ENCODE assay signal across 8 mouse cellular contexts in the genomic region with DNA sequence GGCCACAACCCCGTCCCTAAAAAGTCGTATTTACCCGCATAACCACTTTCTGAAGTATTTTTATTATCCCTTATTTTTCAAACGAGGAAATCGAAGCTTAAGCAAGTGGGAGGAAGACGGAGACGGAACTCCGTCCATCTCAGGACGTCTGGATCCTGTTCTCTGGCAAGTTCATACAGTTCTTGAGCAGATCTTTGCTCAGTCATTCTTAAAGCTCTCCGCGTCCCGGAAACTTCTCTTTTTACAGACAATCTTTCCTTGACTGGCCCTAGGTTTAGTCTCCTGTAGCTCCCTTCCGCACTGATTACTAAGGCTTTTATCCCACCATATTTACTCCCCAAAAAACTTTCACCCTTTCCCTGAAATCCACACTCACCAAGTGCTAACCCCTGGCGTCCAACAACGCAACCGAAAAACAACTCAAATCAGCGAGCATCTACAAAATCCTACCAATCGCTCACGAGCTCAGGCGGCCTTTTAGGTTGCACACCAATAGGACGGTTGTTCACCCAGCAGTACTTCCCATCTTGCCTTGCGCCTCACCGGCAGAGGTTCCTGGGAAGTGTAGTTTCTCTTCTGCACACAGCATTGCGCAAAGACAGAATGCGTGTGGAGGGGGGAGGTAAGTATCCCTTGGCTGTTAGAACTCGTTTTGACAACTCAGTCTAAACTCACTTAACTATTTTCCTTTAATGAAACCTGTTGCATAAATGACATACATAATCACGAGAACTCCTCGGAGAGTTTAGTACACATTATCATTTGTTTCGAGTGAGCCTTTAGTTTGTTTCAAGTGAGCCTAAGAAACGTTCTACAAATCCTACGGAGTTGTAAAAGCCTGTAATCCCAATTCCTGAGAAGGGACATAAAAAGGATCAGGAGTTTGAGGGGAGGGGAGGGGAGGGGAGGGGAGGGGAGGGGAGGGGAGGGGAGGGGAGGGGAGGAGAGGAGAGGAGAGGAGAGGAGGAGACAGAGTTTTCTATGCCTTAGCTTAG. TPM values are rescaled to one million over a fixed set of nuclear protein-coding genes. Genes with fewer than 3 reads are reported as not detected.
DNase-seq lines count a peak whose midpoint lies in the region; ATAC-seq and TF ChIP-seq lines count a peak whose summit lies in the region.

No protein-coding gene starts in this region.

- H3K27me3 ChIP-seq in heart, embryonic 12.5 days (replicated peaks), result no peaks in the 10 kb centered on the region
- no peaks in the 10 kb centered on the region for H3K27me3 ChIP-seq in kidney, postnatal 0 days (ENCODE audit: insufficient read depth, low read length)
- H3K27me3 ChIP-seq in liver, embryonic 11.5 days (replicated peaks; ENCODE audit: control insufficient read depth, insufficient read depth, low read length), result no peaks in the 10 kb centered on the region
- no peaks in the 10 kb centered on the region for H3K27me3 ChIP-seq in stomach, embryonic 14.5 days (ENCODE audit: control insufficient read depth, insufficient read depth, low read length)

- peak; percentile 40; the same call in 1 of the 2 replicates for TF ChIP-seq CTCF in kidney, postnatal 0 days (IDR thresholded peaks at IDR 0.05; ENCODE audit: low read depth)

- ATAC-seq in erythroid progenitor cell, adult 5-6 weeks (replicated peaks; ENCODE audit: low FRiP score, poor library complexity, severe bottlenecking), result peak; percentile 100
- peak; percentile 96 for ATAC-seq in heart, embryonic 12.5 days (ENCODE audit: insufficient number of reproducible peaks, low FRiP score)
- ATAC-seq in kidney, postnatal 0 days (replicated peaks; ENCODE audit: low FRiP score, low read depth), result peak; percentile 96
- ATAC-seq in liver, embryonic 11.5 days (replicated peaks; ENCODE audit: low FRiP score), result peak; percentile 97
- peak; percentile 99 for ATAC-seq in stomach, embryonic 14.5 days (ENCODE audit: insufficient number of reproducible peaks, insufficient read depth, low FRiP score, low read depth)

- H3K9me3 ChIP-seq in heart, embryonic 12.5 days (replicated peaks), result no peaks in the 10 kb centered on the region
- H3K9me3 ChIP-seq in kidney, postnatal 0 days (replicated peaks; ENCODE audit: low read length), result no peaks in the 10 kb centered on the region
- no peaks in the 10 kb centered on the region for H3K9me3 ChIP-seq in liver, embryonic 11.5 days (ENCODE audit: control insufficient read depth, low read length)
- no peaks in the 10 kb centered on the region for H3K9me3 ChIP-seq in stomach, embryonic 14.5 days (ENCODE audit: control insufficient read depth, low read depth, low read length)

- H3K27ac ChIP-seq in heart, embryonic 12.5 days (ENCODE audit: poor library complexity, severe bottlenecking), result peak overlapping the region; percentile 53
- H3K27ac ChIP-seq in kidney, postnatal 0 days, result peak overlapping the region; percentile 86
- peak overlapping the region; percentile 95 for H3K27ac ChIP-seq in liver, embryonic 11.5 days (ENCODE audit: low read depth, low read length)
- H3K27ac ChIP-seq in stomach, embryonic 14.5 days (ENCODE audit: low read length), result peak overlapping the region; percentile 82

- H3K4me1 ChIP-seq in heart, embryonic 12.5 days (replicated peaks), result peaks cover 6% of the 10 kb centered on the region
- H3K4me1 ChIP-seq in kidney, postnatal 0 days (replicated peaks; ENCODE audit: insufficient read depth, low read length), result peaks cover 8% of the 10 kb centered on the region; the same call in 1 of the 2 replicates
- peaks cover 3% of the 10 kb centered on the region for H3K4me1 ChIP-seq in liver, embryonic 11.5 days (replicated peaks; ENCODE audit: control insufficient read depth, insufficient read depth, low read length)
- H3K4me1 ChIP-seq in stomach, embryonic 14.5 days (ENCODE audit: control insufficient read depth, insufficient read depth, low read length), result 0 out of 2 replicates have a peak, but pooled peaks cover 6% of the 10 kb centered on the region

- DNase-seq in CD4-positive helper T cell, adult 2 months (ENCODE audit: low read depth, low spot score), result peak; percentile 92
- DNase-seq in brain, embryonic 18.5 days (ENCODE audit: low read depth, low spot score), result peak; percentile 85
- peak; percentile 98 for DNase-seq in kidney, postnatal 0 days (ENCODE audit: low spot score)
- DNase-seq in liver, embryonic 11.5 days (ENCODE audit: low spot score), result peak; percentile 78
- DNase-seq in naive thymus-derived CD4-positive, alpha-beta T cell, adult 2 months (ENCODE audit: low read depth), result peak; percentile 91

- peak overlapping the region; percentile 68 for H3K9ac ChIP-seq in heart, embryonic 12.5 days
- peak overlapping the region; percentile 66 for H3K9ac ChIP-seq in kidney, postnatal 0 days (ENCODE audit: low read depth, low read length)
- peak overlapping the region; percentile 81 for H3K9ac ChIP-seq in liver, embryonic 11.5 days (ENCODE audit: low read depth, low read length)
- peak overlapping the region; percentile 63 for H3K9ac ChIP-seq in stomach, embryonic 14.5 days (replicated peaks; ENCODE audit: low read depth, low read length)

- peak overlapping the region; percentile 61 for H3K4me3 ChIP-seq in heart, embryonic 12.5 days
- peak overlapping the region; percentile 44 for H3K4me3 ChIP-seq in kidney, postnatal 0 days (replicated peaks; ENCODE audit: low read depth, low read length)
- peak overlapping the region; percentile 71 for H3K4me3 ChIP-seq in liver, embryonic 11.5 days (ENCODE audit: low read depth, low read length)
- H3K4me3 ChIP-seq in stomach, embryonic 14.5 days (ENCODE audit: low read depth, low read length), result peak overlapping the region; percentile 58

- peaks cover 17% of the 10 kb centered on the region for H3K36me3 ChIP-seq in heart, embryonic 12.5 days
- no peaks in the 10 kb centered on the region for H3K36me3 ChIP-seq in kidney, postnatal 0 days (ENCODE audit: insufficient read depth, low read length)
- H3K36me3 ChIP-seq in liver, embryonic 11.5 days (ENCODE audit: control insufficient read depth, insufficient read depth, low read length), result peaks cover 2% of the 10 kb centered on the region; the same call in 1 of the 2 replicates
- H3K36me3 ChIP-seq in stomach, embryonic 14.5 days (ENCODE audit: control insufficient read depth, insufficient read depth, low read length), result peaks cover 4% of the 10 kb centered on the region

- under 1% methylated on average over 31 of the region's 31 CpGs for WGBS in heart, embryonic 12.5 days
- WGBS in kidney, postnatal 0 days, result under 1% methylated on average over 31 of the region's 31 CpGs
- WGBS in liver, embryonic 11.5 days, result under 1% methylated on average over 31 of the region's 31 CpGs
- 1% methylated on average over 31 of the region's 31 CpGs for WGBS in stomach, embryonic 14.5 days

- peak overlapping the region; percentile 67 for H3K4me2 ChIP-seq in heart, embryonic 12.5 days
- peak overlapping the region; percentile 64 for H3K4me2 ChIP-seq in kidney, postnatal 0 days (ENCODE audit: low read length)
- peak overlapping the region; percentile 89 for H3K4me2 ChIP-seq in liver, embryonic 11.5 days
- H3K4me2 ChIP-seq in stomach, embryonic 14.5 days (replicated peaks; ENCODE audit: low read depth, low read length), result peak overlapping the region; percentile 52

RNA-seq across cellular contexts. Expression of gene Kdm5a, which starts 6.7 kb away (rescaled TPM):
- total RNA-seq in erythroid progenitor cell, adult 5-6 weeks (2015; ENCODE audit: low replicate concordance), result 20.2 and 44.4 TPM in 2 replicates
- total RNA-seq in erythroid progenitor cell, adult 5-6 weeks (2017; ENCODE audit: low replicate concordance), result 97.5 and 109 TPM in 2 replicates
- 37.7 and 41.7 TPM in 2 replicates for polyA plus RNA-seq in heart, embryonic 12.5 days (2016; fragmentation: Nextera tagmentation; extraction: Ambion mirVana)
- 34.3 and 36.3 TPM in 2 replicates for polyA plus RNA-seq in kidney, postnatal 0 days (2015; fragmentation: Nextera tagmentation; extraction: Ambion mirVana)
- polyA plus RNA-seq in liver, embryonic 11.5 days (2014; fragmentation: Nextera tagmentation; extraction: Ambion mirVana), result 59.9 and 63.4 TPM in 2 replicates
- polyA plus RNA-seq in stomach, embryonic 14.5 days (2014; fragmentation: Nextera tagmentation; extraction: Ambion mirVana), result 56.2 and 57.4 TPM in 2 replicates

RNA-seq across cellular contexts. Expression of gene Ccdc77, which starts 6.9 kb away (rescaled TPM):
- total RNA-seq in erythroid progenitor cell, adult 5-6 weeks (2015; ENCODE audit: low replicate concordance), result 52.0 and 55.1 TPM in 2 replicates
- total RNA-seq in erythroid progenitor cell, adult 5-6 weeks (2017; ENCODE audit: low replicate concordance), result 74.8 and 113 TPM in 2 replicates
- 20.8 and 22.7 TPM in 2 replicates for polyA plus RNA-seq in heart, embryonic 12.5 days (2016; fragmentation: Nextera tagmentation; extraction: Ambion mirVana)
- 16.9 and 17.5 TPM in 2 replicates for polyA plus RNA-seq in kidney, postnatal 0 days (2015; fragmentation: Nextera tagmentation; extraction: Ambion mirVana)
- polyA plus RNA-seq in liver, embryonic 11.5 days (2014; fragmentation: Nextera tagmentation; extraction: Ambion mirVana), result 25.4 and 25.5 TPM in 2 replicates
- 23.2 and 27.4 TPM in 2 replicates for polyA plus RNA-seq in stomach, embryonic 14.5 days (2014; fragmentation: Nextera tagmentation; extraction: Ambion mirVana)

Comparison
In these comparisons a context has a peak if more than half of its experiments do, and no peak if none do; other contexts are left out.
1. Peak in every context shown above with its lines: DNase-seq, ATAC-seq, H3K4me3 ChIP-seq and H3K27ac ChIP-seq.